Mouse (Mus musculus) CH12.LX (cell line): ENCODE data around the gene Dcaf12. TPM values are rescaled to one million over a fixed set of nuclear protein-coding genes. Genes with fewer than 3 reads are reported as not detected.

ENCODE experiments used
- DNase-seq: peaks from one replicate; pipeline ENCODE4 v3.0.0-alpha.2; 2013; ENCODE audit errors: extremely low read depth
- H3K27ac ChIP-seq: 2 replicates; pipeline ENCODE4 v1.5.1; 2012; ENCODE audit warnings: low read depth, mild to moderate bottlenecking, control low read depth, moderate library complexity; ENCODE audit not compliant: insufficient read depth
- H3K27me3 ChIP-seq: replicated peaks from 2 replicates; pipeline ENCODE3; 2012; ENCODE audit warnings: inconsistent platforms
- H3K36me3 ChIP-seq, 2 experiments: replicated peaks in 1 of 2; 2 replicates each; pipeline versions ENCODE3 to v1.6.1; 2012; ENCODE audit warnings: inconsistent platforms in 1 of 2, low read length in 1 of 2, mild to moderate bottlenecking in 1 of 2, mixed read lengths in 1 of 2, moderate library complexity in 1 of 2; ENCODE audit not compliant: control insufficient read depth in 1 of 2, insufficient read depth in 1 of 2
- H3K4me1 ChIP-seq, 2 experiments: 2 replicates each; pipeline ENCODE4 v1.6.1; 2012; ENCODE audit warnings: inconsistent platforms in 1 of 2, moderate library complexity in 1 of 2; ENCODE audit not compliant: insufficient read depth in 2 of 2, control insufficient read depth in 1 of 2
- H3K4me2 ChIP-seq: 2 replicates; pipeline ENCODE4 v1.6.1; 2012; ENCODE audit warnings: low read depth, mild to moderate bottlenecking, control low read depth; ENCODE audit not compliant: poor library complexity, insufficient read depth, severe bottlenecking
- H3K4me3 ChIP-seq, 3 experiments: fragments of 150-350 bp in 1 of 3; sonication (generic) in 1 of 3; replicated peaks in 1 of 3; 2 replicates each; pipeline versions ENCODE3 to v1.5.1; 2011 to 2012; ENCODE audit warnings: low read depth in 2 of 3, low read length in 2 of 3, mild to moderate bottlenecking in 2 of 3, moderate library complexity in 2 of 3, control low read depth in 1 of 3, improper control_type of control experiment in 1 of 3, inconsistent platforms in 1 of 3, mixed read lengths in 1 of 3; ENCODE audit not compliant: poor library complexity in 1 of 3
- H3K79me2 ChIP-seq: replicated peaks from 2 replicates; pipeline ENCODE4 v1.6.1; 2012; ENCODE audit warnings: mild to moderate bottlenecking, moderate library complexity; ENCODE audit not compliant: control insufficient read depth, poor library complexity, insufficient read depth, severe bottlenecking; ENCODE audit errors: extremely low read depth
- H3K9ac ChIP-seq: 2 replicates; pipeline ENCODE4 v1.6.1; 2012; ENCODE audit warnings: low read depth, mild to moderate bottlenecking, control low read depth, moderate library complexity; ENCODE audit not compliant: insufficient read depth
- H3K9me3 ChIP-seq: replicated peaks from 2 replicates; pipeline ENCODE3; 2012; ENCODE audit warnings: low read length, inconsistent platforms, mixed read lengths
- CHD2 ChIP-seq: IDR thresholded peaks from 2 replicates; pipeline ENCODE4 v1.6.1; 2011; ENCODE audit warnings: low read length, improper control_type of control experiment
- ELF1 ChIP-seq: IDR thresholded peaks from 2 replicates; pipeline ENCODE4 v1.6.1; 2014; ENCODE audit warnings: low read depth, mild to moderate bottlenecking, inconsistent platforms, low read length, improper control_type of control experiment
- ETS1 ChIP-seq: conservative IDR thresholded peaks from 2 replicates; pipeline ENCODE4 v1.6.1; 2012; ENCODE audit warnings: low read depth, mild to moderate bottlenecking, inconsistent platforms, low read length, improper control_type of control experiment, moderate library complexity
- HCFC1 ChIP-seq: IDR thresholded peaks from 2 replicates; pipeline ENCODE4 v1.6.1; 2012; ENCODE audit warnings: low read depth, mild to moderate bottlenecking, inconsistent platforms, low read length, improper control_type of control experiment
- MAFK ChIP-seq: IDR thresholded peaks from 2 replicates; pipeline ENCODE4 v1.6.1; 2011; ENCODE audit warnings: low read length, improper control_type of control experiment; ENCODE audit not compliant: insufficient replicate concordance
- MAX ChIP-seq: IDR thresholded peaks from 2 replicates; pipeline ENCODE4 v1.6.1; 2011; ENCODE audit warnings: low read length, improper control_type of control experiment
- MXI1 ChIP-seq: IDR thresholded peaks from 2 replicates; pipeline ENCODE4 v1.6.1; 2011; ENCODE audit warnings: mild to moderate bottlenecking, low read depth, low read length, improper control_type of control experiment
- MYC ChIP-seq: IDR thresholded peaks from 2 replicates; pipeline ENCODE4 v1.6.1; 2011; ENCODE audit warnings: low read depth, mild to moderate bottlenecking, improper control_type of control experiment, low read length
- NELFE ChIP-seq: IDR thresholded peaks from 2 replicates; pipeline ENCODE4 v1.6.1; 2011; ENCODE audit warnings: low read depth, low read length, improper control_type of control experiment
- POLR2AphosphoS2 ChIP-seq: IDR thresholded peaks from 2 replicates; pipeline ENCODE4 v1.6.1; 2011; ENCODE audit warnings: low read depth, low read length, improper control_type of control experiment
- RAD21 ChIP-seq: IDR thresholded peaks from 2 replicates; pipeline ENCODE4 v1.6.1; 2011; ENCODE audit warnings: low read depth, mild to moderate bottlenecking, low read length, improper control_type of control experiment, moderate library complexity
- SIN3A ChIP-seq: IDR thresholded peaks from 2 replicates; pipeline ENCODE4 v1.6.1; 2012; ENCODE audit warnings: low read length, improper control_type of control experiment, inconsistent platforms
- SMC3 ChIP-seq: IDR thresholded peaks from 2 replicates; pipeline ENCODE4 v1.6.1; 2011; ENCODE audit warnings: low read depth, low read length, improper control_type of control experiment
- TBP ChIP-seq: conservative IDR thresholded peaks from 2 replicates; pipeline ENCODE4 v1.6.1; 2011; ENCODE audit warnings: low read depth, low read length, improper control_type of control experiment
- USF1 ChIP-seq: IDR thresholded peaks from 2 replicates; pipeline ENCODE4 v1.6.1; 2014; ENCODE audit warnings: low read depth, mild to moderate bottlenecking, inconsistent platforms, low read length, improper control_type of control experiment
- ZKSCAN1 ChIP-seq: IDR thresholded peaks from 2 replicates; pipeline ENCODE4 v1.6.1; 2012; ENCODE audit warnings: low read depth, inconsistent platforms, low read length, improper control_type of control experiment, borderline replicate concordance
- ZMIZ1 ChIP-seq: IDR thresholded peaks from 2 replicates; pipeline ENCODE4 v1.6.1; 2012; ENCODE audit warnings: low read depth, mild to moderate bottlenecking, inconsistent platforms, low read length, improper control_type of control experiment
- ZNF384 ChIP-seq: IDR thresholded peaks from 2 replicates; pipeline ENCODE4 v1.6.1; 2012; ENCODE audit warnings: low read depth, low read length, improper control_type of control experiment, inconsistent platforms
- dilution Hi-C: fragments of 300-500 bp; cut with MboI; formaldehyde crosslinking; loops from 2 replicates; pipeline ENCODE4 v1.14.3; 2020; ENCODE audit warnings: low sequenced_read_pairs; ENCODE audit not compliant: extremely low pct_unique_long_range_greater_than_20kb, extremely low pct_ligation_motif_present
- in situ Hi-C: fragments of 300-500 bp; cut with MboI; formaldehyde crosslinking; loops from 3 replicates; pipeline ENCODE4 v1.14.3; 2019; ENCODE audit warnings: low sequenced_read_pairs, low pct_ligation_motif_present, low pct_unique_long_range_greater_than_20kb, mixed read lengths
- polyA plus RNA-seq: library from polyadenylated mRNA; unstranded; fragments of >175 nt; gene quantifications from 2 replicates; pipeline ENCODE4 v1.2.1, GENCODE M21; 2012; ENCODE audit warnings: low read depth; ENCODE audit not compliant: insufficient read length
- total RNA-seq, 2 experiments: library from RNA; depleted of rRNA; stranded (reverse); fragments of 300-350 nt in 1 of 2; fragments of >200 nt in 1 of 2; gene quantifications; 2 replicates each; pipeline ENCODE4 v1.2.3; 2012 to 2014

Gene Dcaf12
- total and polyA plus RNA-seq, 3 experiments = 31.3 to 42.0 (median 33.7) TPM

DNA sequence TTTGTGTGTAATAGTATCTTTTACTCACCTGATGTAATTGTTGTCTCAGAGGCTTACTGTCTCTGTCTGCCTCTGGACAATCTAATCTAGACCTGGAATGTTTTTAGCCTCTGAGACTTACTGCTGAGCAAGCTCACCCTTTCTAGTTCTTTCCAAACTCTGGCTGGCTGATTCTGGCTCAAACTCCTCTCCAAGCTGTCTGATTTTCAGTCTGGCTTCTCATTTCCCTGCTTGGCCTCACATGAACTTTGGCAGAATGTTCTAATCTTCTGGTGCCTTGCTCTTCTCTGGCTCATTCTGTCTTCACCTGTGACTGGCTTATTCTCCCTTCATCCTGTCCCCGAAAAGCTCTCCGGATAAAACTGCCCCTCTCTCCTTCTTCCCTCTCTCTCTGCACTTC lies 31.3 kb upstream of the Dcaf12 start:
- DNase-seq = no peak
- no peaks in the 10 kb centered on the region for H3K36me3 ChIP-seq
- H3K27me3 ChIP-seq = no peaks in the 10 kb centered on the region
- no peak overlapping the region for H3K27ac ChIP-seq
- dilution Hi-C loops (no loop called here), in situ Hi-C loops (no loop called here)
- H3K4me2 ChIP-seq = no peak overlapping the region
- no peak overlapping the region for H3K4me3 ChIP-seq
- no peaks in the 10 kb centered on the region for H3K9me3 ChIP-seq
- H3K79me2 ChIP-seq = peaks cover 8% of the 10 kb centered on the region
- TF ChIP-seq HCFC1 (no peak), RAD21 (no peak), ELF1 (no peak), USF1 (no peak), POLR2AphosphoS2 (no peak), TBP (no peak), MXI1 (no peak), ZKSCAN1 (no peak), SIN3A (no peak), ZMIZ1 (no peak), CHD2 (no peak), ETS1 (no peak), MAX (no peak)
- peaks cover 0 to 15% of the 10 kb centered on the region in 2 experiments; a peak in 2 of 4 replicates for H3K4me1 ChIP-seq
- H3K9ac ChIP-seq = no peak overlapping the region

GRCm38 (mm10) chr4:41340912-41341550 lies 26.3 kb upstream of the Dcaf12 start:
- dilution Hi-C loops (no loop called here), in situ Hi-C loops (no loop called here)
- Histone ChIP-seq H3K9ac (no peak overlapping the region), H3K4me2 (no peak overlapping the region), H3K27ac (no peak overlapping the region), H3K9me3 (no peaks in the 10 kb centered on the region), H3K27me3 (no peaks in the 10 kb centered on the region), H3K4me1 (no peaks in the 10 kb centered on the region), H3K4me3 (no peak overlapping the region), H3K79me2 (no peaks in the 10 kb centered on the region), H3K36me3 (no peaks in the 10 kb centered on the region)
- DNase-seq = no peak
- TF ChIP-seq USF1 = no peak
- no peak for TF ChIP-seq MYC
- no peak for TF ChIP-seq SMC3
- TF ChIP-seq ETS1 = no peak
- TF ChIP-seq SIN3A = no peak
- TF ChIP-seq ZNF384 = no peak
- no peak for TF ChIP-seq HCFC1
- no peak for TF ChIP-seq MAFK
- no peak for TF ChIP-seq NELFE
